Mouse (Mus musculus): ENCODE measurements around the gene Olfr617. TPM values are rescaled to one million over a fixed set of nuclear protein-coding genes. Genes with fewer than 3 reads are reported as not detected.

Olfr617 gene
- not detected for polyA plus RNA-seq (2017; shearing (Covaris generic))

DNA sequence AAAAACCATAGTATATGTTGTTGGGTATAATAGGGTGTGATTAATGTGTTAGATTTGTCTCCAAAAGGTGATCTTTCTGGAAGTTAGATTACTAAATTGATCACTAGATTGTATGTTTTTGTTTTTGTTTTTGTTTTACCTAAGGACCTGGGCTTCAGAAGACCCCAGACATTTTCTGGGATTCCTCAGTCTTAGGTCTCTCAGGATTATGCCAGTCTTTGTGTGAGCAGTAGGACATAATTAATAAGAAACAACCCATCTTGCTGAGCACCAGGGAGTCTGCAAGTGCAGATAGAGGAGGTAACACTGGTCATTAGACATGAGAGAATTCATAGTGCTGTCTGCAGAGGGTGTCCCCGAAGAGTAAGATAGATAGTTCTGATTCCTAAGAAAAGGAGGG is at the start of gene Olfr617:
TSS of gene Olfr617 (plus strand) at position 301 of the 400 bp plus-strand sequence.

DNA sequence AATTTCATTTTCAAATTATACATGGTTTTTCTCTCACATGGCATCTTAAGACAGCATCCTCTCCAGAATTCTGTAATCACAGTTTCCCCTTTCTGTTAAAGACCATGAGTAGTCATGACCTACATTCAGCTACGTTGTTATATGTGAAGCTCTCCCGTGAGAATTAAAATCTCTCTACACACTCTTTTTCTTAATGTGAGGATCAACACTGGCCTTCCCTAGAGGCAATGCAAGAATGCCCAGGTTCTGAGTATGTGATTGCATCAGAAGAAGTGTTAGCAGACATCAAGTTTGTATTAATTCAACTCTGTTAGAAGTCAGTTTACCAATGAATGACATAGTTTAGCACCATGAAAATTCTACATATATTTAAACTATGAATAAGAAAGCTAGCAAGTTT is 30.2 kb upstream of the Olfr617 start, which contains the start of gene Olfr612:
TSS of gene Olfr612 (minus strand) at position 101 of the 400 bp plus-strand sequence.

DNA sequence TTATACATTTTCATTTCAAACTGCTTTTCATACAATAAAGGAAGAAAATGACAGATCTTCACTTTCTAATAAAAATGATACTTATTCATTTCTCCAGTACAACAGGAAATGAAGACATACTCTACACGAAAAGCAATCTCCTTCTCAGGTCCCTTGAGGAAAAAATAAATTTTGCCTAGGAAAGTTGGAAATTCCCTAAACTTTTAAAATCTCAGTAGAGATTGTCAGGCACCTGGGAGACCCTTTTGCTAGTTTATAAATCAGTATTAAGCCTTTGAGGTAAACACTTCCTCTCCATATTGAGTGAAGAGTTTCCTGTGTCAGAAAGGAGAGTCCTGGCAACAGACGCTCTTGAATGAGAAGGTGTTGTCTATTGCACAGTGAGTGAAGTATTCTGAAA is 25.1 kb upstream of the Olfr617 start, which contains the start of gene Olfr613:
TSS of gene Olfr613 (plus strand) at position 301 of the 400 bp plus-strand sequence.

DNA sequence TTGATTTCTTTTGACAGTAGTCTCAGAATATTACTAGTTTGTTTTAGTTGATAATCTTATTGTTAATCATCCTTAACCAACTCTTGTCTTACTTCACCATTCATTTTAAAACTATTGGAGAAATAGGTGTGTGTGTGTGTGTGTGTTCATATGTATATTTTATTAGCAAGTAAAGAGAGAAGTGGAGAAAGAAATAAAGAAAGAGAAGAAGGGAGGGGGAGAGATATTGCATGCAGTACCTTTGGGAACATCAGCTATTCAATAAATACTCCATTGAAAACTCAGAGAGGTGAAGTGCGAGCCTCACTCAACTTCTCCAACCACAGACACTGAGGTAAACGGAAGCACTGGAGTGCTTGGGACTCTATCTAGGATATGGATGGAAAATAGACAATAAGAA is 17.1 kb upstream of the Olfr617 start, which contains the start of gene Olfr615:
TSS of gene Olfr615 (plus strand) at position 301 of the 400 bp plus-strand sequence.

DNA sequence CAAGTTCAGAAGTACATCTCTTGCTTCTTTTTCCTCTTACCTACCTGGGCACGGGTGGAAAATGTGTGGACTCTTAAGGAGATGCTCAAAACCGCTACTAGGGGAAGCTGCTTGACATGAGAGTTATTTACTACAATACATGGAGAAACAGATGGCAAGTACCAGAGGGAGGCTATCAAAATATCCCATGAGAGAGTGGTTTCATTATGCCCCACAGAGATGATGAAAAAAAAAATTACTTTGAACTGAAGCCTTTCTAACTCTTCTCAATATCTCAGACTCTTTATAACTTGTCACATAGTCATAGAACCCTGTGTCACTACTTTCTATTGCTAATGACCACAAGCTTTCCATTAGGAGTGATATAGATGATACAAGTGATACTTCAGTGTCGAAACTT is 3.8 kb upstream of the Olfr617 start, which contains the start of gene Olfr616:
TSS of gene Olfr616 (minus strand) at position 101 of the 400 bp plus-strand sequence.

DNA sequence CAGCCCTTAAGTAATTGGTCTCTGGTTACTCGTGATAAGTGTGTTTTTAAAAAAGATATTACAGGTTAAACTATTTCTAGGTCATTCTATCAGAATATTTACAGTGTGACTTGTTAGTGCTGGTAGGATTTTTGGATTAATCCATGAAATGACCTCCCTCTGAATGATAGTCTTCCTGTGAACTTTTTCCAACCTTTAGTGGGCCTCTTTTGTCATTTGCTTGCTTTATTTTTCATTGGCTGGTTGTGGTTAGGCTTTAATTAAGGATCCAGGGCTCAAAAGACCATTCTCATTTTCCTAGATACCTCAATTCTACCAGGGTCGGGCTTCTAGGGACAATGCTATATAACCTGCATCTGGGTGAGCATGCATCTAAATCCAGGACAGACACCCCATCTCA is 16.9 kb downstream of the Olfr617 start, which contains the start of gene Olfr618:
TSS of gene Olfr618 (plus strand) at position 301 of the 400 bp plus-strand sequence.

DNA sequence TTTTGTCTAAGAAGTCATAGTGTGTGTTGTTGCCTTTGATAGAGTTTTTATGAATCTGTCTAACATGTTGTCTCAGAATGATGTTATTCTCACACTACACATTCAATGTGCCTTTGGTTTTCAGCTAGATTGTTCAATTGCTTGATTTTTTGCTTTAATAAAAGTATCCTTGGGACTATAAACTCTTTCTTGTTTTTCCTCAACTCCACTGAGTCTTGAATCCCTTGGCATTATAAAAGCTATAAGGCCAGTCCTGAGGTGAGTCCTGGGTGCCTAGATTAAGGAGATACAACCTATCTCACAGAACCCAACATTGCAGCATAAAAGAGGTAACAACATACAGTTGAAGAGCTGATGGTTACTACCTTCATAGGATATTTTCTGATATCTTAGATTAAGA is 27.4 kb downstream of the Olfr617 start, which contains the start of gene Olfr619:
TSS of gene Olfr619 (plus strand) at position 301 of the 400 bp plus-strand sequence.

DNA sequence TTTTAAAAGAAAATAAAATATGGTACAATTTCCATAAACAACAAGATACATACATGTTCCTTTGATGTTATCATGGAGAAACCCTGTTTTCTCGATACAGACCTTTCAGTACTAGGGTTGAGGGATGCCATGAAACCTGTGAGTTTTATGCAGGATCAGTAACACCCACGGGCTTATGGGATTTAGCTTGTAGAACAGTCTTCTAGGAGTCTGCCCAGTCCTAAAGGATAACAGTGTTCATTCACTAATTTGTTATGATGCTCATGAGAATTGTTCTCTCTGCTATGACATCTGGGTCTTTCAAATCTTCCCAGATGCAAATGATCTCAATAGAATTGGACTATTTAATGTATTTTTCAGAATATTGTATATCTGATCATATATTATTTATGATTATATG is 39.6 kb downstream of the Olfr617 start, which contains the start of gene Olfr620:
TSS of gene Olfr620 (minus strand) at position 101 of the 400 bp plus-strand sequence.

Other genes starting within 250 kb of the Olfr617 start
- not detected for gene Olfr598, start 249.5 kb upstream of the Olfr617 start, polyA plus RNA-seq (2017; shearing (Covaris generic))
- gene Olfr599, start 237.1 kb upstream of the Olfr617 start, polyA plus RNA-seq (2017; shearing (Covaris generic)): not detected
- gene Olfr600, start 223.4 kb upstream of the Olfr617 start, polyA plus RNA-seq (2017; shearing (Covaris generic)): not detected
- not detected for gene Olfr601, start 210.4 kb upstream of the Olfr617 start, polyA plus RNA-seq (2017; shearing (Covaris generic))
- not detected for gene Olfr603, start 186.9 kb upstream of the Olfr617 start, polyA plus RNA-seq (2017; shearing (Covaris generic))
- gene Usp17lc, start 158.0 kb upstream of the Olfr617 start, polyA plus RNA-seq (2017; shearing (Covaris generic)): under 1 TPM in 1 of 2 experiments, not detected in 1; 0.25 TPM
- not detected for gene Olfr605, start 127.6 kb upstream of the Olfr617 start, polyA plus RNA-seq (2017; shearing (Covaris generic))
- gene Olfr606, start 124.0 kb upstream of the Olfr617 start, polyA plus RNA-seq (2017; shearing (Covaris generic)): under 1 TPM in 1 of 2 experiments, not detected in 1; 0.07 TPM
- gene Olfr607, start 108.9 kb upstream of the Olfr617 start, polyA plus RNA-seq (2017; shearing (Covaris generic)): under 1 TPM in 1 of 2 experiments, not detected in 1; 0.05 TPM
- gene Olfr608, start 103.2 kb upstream of the Olfr617 start, polyA plus RNA-seq (2017; shearing (Covaris generic)): not detected
- gene Olfr609, start 75.0 kb upstream of the Olfr617 start, polyA plus RNA-seq (2017; shearing (Covaris generic)): under 1 TPM in 1 of 2 experiments, not detected in 1; 0.17 TPM
- gene Olfr610, start 60.9 kb upstream of the Olfr617 start, polyA plus RNA-seq (2017; shearing (Covaris generic)): not detected
- not detected for gene Olfr611, start 52.2 kb upstream of the Olfr617 start, polyA plus RNA-seq (2017; shearing (Covaris generic))
- not detected for gene Olfr612, start 30.3 kb upstream of the Olfr617 start, polyA plus RNA-seq (2017; shearing (Covaris generic))
- gene Olfr613, start 25.0 kb upstream of the Olfr617 start, polyA plus RNA-seq (2017; shearing (Covaris generic)): not detected
- gene Olfr615, start 17.0 kb upstream of the Olfr617 start, polyA plus RNA-seq (2017; shearing (Covaris generic)): under 1 TPM in 1 of 2 experiments, not detected in 1; 0.28 TPM
- under 1 TPM in 1 of 2 experiments, not detected in 1; 0.11 TPM for gene Olfr616, start 3.9 kb upstream of the Olfr617 start, polyA plus RNA-seq (2017; shearing (Covaris generic))
- not detected for gene Olfr618, start 17.0 kb downstream of the Olfr617 start, polyA plus RNA-seq (2017; shearing (Covaris generic))
- gene Olfr619, start 27.5 kb downstream of the Olfr617 start, polyA plus RNA-seq (2017; shearing (Covaris generic)): not detected
- gene Olfr620, start 39.5 kb downstream of the Olfr617 start, polyA plus RNA-seq (2017; shearing (Covaris generic)): under 1 TPM; 0.06 to 0.15 TPM
- not detected for gene Olfr622, start 69.6 kb downstream of the Olfr617 start, polyA plus RNA-seq (2017; shearing (Covaris generic))
- gene Olfr623, start 90.6 kb downstream of the Olfr617 start, polyA plus RNA-seq (2017; shearing (Covaris generic)): under 1 TPM in 1 of 2 experiments, not detected in 1; 0.16 TPM
- under 1 TPM in 1 of 2 experiments, not detected in 1; 0.06 TPM for gene Olfr624, start 98.1 kb downstream of the Olfr617 start, polyA plus RNA-seq (2017; shearing (Covaris generic))
- not detected for gene Olfr625-ps1, start 109.7 kb downstream of the Olfr617 start, polyA plus RNA-seq (2017; shearing (Covaris generic))
- gene Olfr243, start 141.6 kb downstream of the Olfr617 start, polyA plus RNA-seq (2017; shearing (Covaris generic)): under 1 TPM in 1 of 2 experiments, not detected in 1; 0.41 TPM
- not detected for gene Olfr628, start 157.3 kb downstream of the Olfr617 start, polyA plus RNA-seq (2017; shearing (Covaris generic))
- gene Olfr629, start 171.9 kb downstream of the Olfr617 start, polyA plus RNA-seq (2017; shearing (Covaris generic)): not detected
- gene Olfr630, start 184.3 kb downstream of the Olfr617 start, polyA plus RNA-seq (2017; shearing (Covaris generic)): not detected
- not detected for gene Olfr69, start 198.5 kb downstream of the Olfr617 start, polyA plus RNA-seq (2017; shearing (Covaris generic))
- gene Olfr68, start 206.6 kb downstream of the Olfr617 start, polyA plus RNA-seq (2017; shearing (Covaris generic)): not detected
- not detected for gene Olfr67, start 218.8 kb downstream of the Olfr617 start, polyA plus RNA-seq (2017; shearing (Covaris generic))
- 10 to 100 TPM; 63.1 to 67.8 TPM for gene Hbb-bt, start 240.9 kb downstream of the Olfr617 start, polyA plus RNA-seq (2017; shearing (Covaris generic))

Data from activated CD4-positive, CD25-positive, alpha-beta regulatory T cell (primary cell).